Mouse (Mus musculus) liver, postnatal 0 days (tissue): Measurements from ENCODE around the gene AC124502.3. TPM values are rescaled to one million over a fixed set of nuclear protein-coding genes. Genes with fewer than 3 reads are reported as not detected.

Experiments
- ATAC-seq: fragments of 200-750 bp; cut with Nextera tagmentation; 2 replicates; pipeline ENCODE4 v1.8.0; 2017; ENCODE audit warnings: mild to moderate bottlenecking, moderate library complexity
- DNase-seq: peaks from one replicate; pipeline ENCODE4 v3.0.0-alpha.2; 2016
- H3K27ac ChIP-seq: fragments of 300-500 bp; sonication (generic); 2 replicates; pipeline ENCODE4 v1.5.1; 2014; ENCODE audit warnings: antibody characterized with exemption, moderate library complexity, mild to moderate bottlenecking, low read depth
- H3K27me3 ChIP-seq: fragments of 300-500 bp; sonication (generic); 2 replicates; pipeline ENCODE4 v1.6.1; 2014; ENCODE audit warnings: low read length, control low read depth, mixed read lengths; ENCODE audit not compliant: insufficient read depth
- H3K36me3 ChIP-seq: fragments of 300-500 bp; sonication (generic); replicated peaks from 2 replicates; pipeline ENCODE4 v1.6.1; 2014; ENCODE audit warnings: mild to moderate bottlenecking, control low read depth, low read length, moderate library complexity, mixed read lengths; ENCODE audit not compliant: insufficient read depth
- H3K4me1 ChIP-seq: fragments of 300-500 bp; sonication (generic); 2 replicates; pipeline ENCODE4 v1.6.1; 2014; ENCODE audit warnings: antibody characterized with exemption, mild to moderate bottlenecking, control low read depth; ENCODE audit not compliant: insufficient read depth
- H3K4me2 ChIP-seq: fragments of 300-500 bp; sonication (generic); 2 replicates; pipeline ENCODE4 v1.6.1; 2014; ENCODE audit warnings: low read depth, mild to moderate bottlenecking, low read length, moderate library complexity, mixed read lengths
- H3K4me3 ChIP-seq: fragments of 300-500 bp; sonication (generic); 2 replicates; pipeline ENCODE4 v1.5.1; 2014; ENCODE audit warnings: low read depth, low read length
- H3K9ac ChIP-seq: fragments of 300-500 bp; sonication (generic); replicated peaks from 2 replicates; pipeline ENCODE4 v1.6.1; 2014; ENCODE audit warnings: mild to moderate bottlenecking, moderate library complexity
- H3K9me3 ChIP-seq: fragments of 300-500 bp; sonication (generic); 2 replicates; pipeline ENCODE4 v1.6.1; 2016; ENCODE audit warnings: mild to moderate bottlenecking, control low read depth, low read length, mixed read lengths
- CTCF ChIP-seq: sonication (generic); IDR thresholded peaks from 2 replicates; pipeline ENCODE4 v1.5.1; 2016; ENCODE audit warnings: antibody characterized with exemption, low read depth
- EP300 ChIP-seq: IDR thresholded peaks from 2 replicates; pipeline ENCODE4 v1.6.1; 2016; ENCODE audit warnings: antibody characterized with exemption, low read depth, mild to moderate bottlenecking
- WGBS: fragments of 180-500 bp; shearing (Covaris S2); extraction: QIAGEN DNeasy Blood & Tissue Kit; methylation state at CpG from one replicate; pipeline ENCODE4 v1.1.7; 2014; ENCODE audit not compliant: insufficient replicate concordance; 5-methylcytosine and 5-hydroxymethylcytosine counted together
- polyA plus RNA-seq: library from polyadenylated mRNA; unstranded; fragments of >200 nt; fragmentation: Nextera tagmentation; extraction: Ambion mirVana; gene quantifications from 2 replicates; pipeline ENCODE4 v1.2.1, GENCODE M21; 2015

AC124502.3 gene
- polyA plus RNA-seq, 1 experiment from 2014 or later = 0.31 TPM

- DNase-seq = no peak
- peak overlapping the region; percentile 100 for H3K4me2 ChIP-seq
- no peak for TF ChIP-seq EP300
- TF ChIP-seq CTCF = no peak
- peak overlapping the region; percentile 80 for H3K9ac ChIP-seq
- H3K27ac ChIP-seq = no peak overlapping the region
- peaks cover 3% of the 10 kb centered on the region; the same call in 1 of the 2 replicates for H3K36me3 ChIP-seq
- ATAC-seq = 0 out of 2 replicates have a peak, but pooled peaks have one; percentile 14
- H3K4me1 ChIP-seq = peaks cover 23% of the 10 kb centered on the region
- peak overlapping the region; percentile 70 for H3K4me3 ChIP-seq
- WGBS = 21% methylated on average over 41 of the region's 41 CpGs
- no peaks in the 10 kb centered on the region for H3K9me3 ChIP-seq
- H3K27me3 ChIP-seq = 0 out of 2 replicates have a peak, but pooled peaks cover 4% of the 10 kb centered on the region
These were observed 817 bp downstream of the AC124502.3 start for GRCm38 (mm10) chr19:5039301-5040114.

GRCm38 (mm10) chr19:5040862-5041523, 2.3 kb downstream of the AC124502.3 start, which contains the start of gene Brms1:
Brms1 (plus strand) TSS chr19:5041354.
- peak within 1 kb of the TSS; percentile 100 for H3K4me2 ChIP-seq
- H3K27ac ChIP-seq = peak within 1 kb of the TSS; percentile 85
- peak within 1 kb of the TSS; percentile 96 for H3K9ac ChIP-seq
- peak; percentile 84 for ATAC-seq
- H3K9me3 ChIP-seq = no peaks in the 10 kb centered on the region
- 4% methylated on average over 40 of the region's 40 CpGs for WGBS
- DNase-seq = peak; percentile 93
- TF ChIP-seq CTCF (no peak), EP300 (no peak)
- peaks cover 5% of the 10 kb centered on the region; the same call in 1 of the 2 replicates for H3K36me3 ChIP-seq
- peaks cover 23% of the 10 kb centered on the region for H3K4me1 ChIP-seq
- H3K4me3 ChIP-seq = peak within 1 kb of the TSS; percentile 89
- H3K27me3 ChIP-seq = 0 out of 2 replicates have a peak, but pooled peaks cover 4% of the 10 kb centered on the region

GRCm38 (mm10) chr19:5041588-5041987, 2.9 kb downstream of the AC124502.3 start:
- Histone ChIP-seq H3K4me3 (peak overlapping the region; percentile 89), H3K27ac (peak overlapping the region; percentile 85), H3K36me3 (peaks cover 10% of the 10 kb centered on the region; the same call in 1 of the 2 replicates), H3K9me3 (no peaks in the 10 kb centered on the region), H3K9ac (peak overlapping the region; percentile 96), H3K4me2 (peak overlapping the region; percentile 100), H3K4me1 (peaks cover 23% of the 10 kb centered on the region), H3K27me3 (0 out of 2 replicates have a peak, but pooled peaks cover 4% of the 10 kb centered on the region)
- WGBS = under 1% methylated on average over 16 of the region's 16 CpGs
- DNase-seq (no peak), ATAC-seq (no peak; the same call in 1 of the 2 replicates)
- no peak for TF ChIP-seq EP300
- no peak for TF ChIP-seq CTCF

GRCm38 (mm10) chr19:5045531-5045930, 6.8 kb downstream of the AC124502.3 start:
- peaks cover 32% of the 10 kb centered on the region for H3K36me3 ChIP-seq
- peaks cover 12% of the 10 kb centered on the region for H3K4me1 ChIP-seq
- WGBS = 81% methylated on average over 4 of the region's 4 CpGs
- no peak for ATAC-seq
- no peaks in the 10 kb centered on the region for H3K9me3 ChIP-seq
- no peak for DNase-seq
- TF ChIP-seq CTCF = no peak
- TF ChIP-seq EP300 = no peak
- no peak overlapping the region for H3K9ac ChIP-seq
- peaks cover 2% of the 10 kb centered on the region for H3K27me3 ChIP-seq
- no peak overlapping the region for H3K4me2 ChIP-seq
- H3K4me3 ChIP-seq = no peak overlapping the region
- no peak overlapping the region for H3K27ac ChIP-seq

- Histone ChIP-seq H3K36me3 (peaks cover 32% of the 10 kb centered on the region), H3K9ac (no peak overlapping the region), H3K4me3 (no peak overlapping the region), H3K9me3 (no peaks in the 10 kb centered on the region), H3K27ac (no peak overlapping the region), H3K27me3 (peaks cover 24% of the 10 kb centered on the region), H3K4me1 (peaks cover 3% of the 10 kb centered on the region; the same call in 1 of the 2 replicates), H3K4me2 (no peak overlapping the region)
- TF ChIP-seq CTCF (no peak), EP300 (no peak)
- ATAC-seq (no peak), DNase-seq (no peak)
- 80% methylated on average over 14 of the region's 14 CpGs for WGBS
These were observed 9.7 kb downstream of the AC124502.3 start for GRCm38 (mm10) chr19:5048138-5049056.
